23 mouse cellular contexts compared by ENCODE assay signal in the genomic region with DNA sequence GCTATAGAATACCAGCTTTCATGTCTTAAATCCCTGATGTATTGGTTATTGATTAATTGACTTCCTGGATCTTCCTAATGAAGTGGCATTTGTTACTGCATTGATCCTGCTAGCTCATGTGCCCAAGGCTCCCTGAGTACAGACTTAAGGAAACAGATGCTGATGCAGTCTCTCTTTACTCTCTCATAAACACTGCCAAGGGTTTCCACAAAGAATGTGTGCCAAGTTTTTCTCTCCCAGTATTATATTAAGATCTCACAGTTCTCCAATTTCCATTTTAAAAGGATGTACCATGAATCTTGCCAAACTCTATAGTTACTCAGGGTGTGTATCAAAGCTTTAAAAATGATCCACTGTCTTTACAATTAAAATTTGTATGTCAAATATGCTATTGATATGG. TPM values are rescaled to one million over a fixed set of nuclear protein-coding genes. Genes with fewer than 3 reads are reported as not detected.
A peak's percentile ranks its signal among the peaks of the same experiment; 100 is the strongest.
DNase-seq lines count a peak whose midpoint lies in the region; ATAC-seq lines count a peak whose summit lies in the region.
"Had no signal": no experiment of that assay in that cellular context is flagged by ENCODE, and none has a peak within 500 bp of the region (broad histone marks: within the 10 kb centered on the region; RNA-seq: fewer than 3 reads in every experiment).

No protein-coding gene starts in this region.

- H3K27me3 ChIP-seq in forebrain, embryonic 14.5 days (replicated peaks; ENCODE audit: control insufficient read depth, insufficient read depth, low read length): no peaks in the 10 kb centered on the region
- H3K27me3 ChIP-seq in forebrain, embryonic 11.5 days (ENCODE audit: control insufficient read depth, insufficient read depth, low read length): peaks cover 4% of the 10 kb centered on the region; the same call in 1 of the 2 replicates
- H3K27me3 ChIP-seq in midbrain, embryonic 11.5 days (ENCODE audit: control insufficient read depth, insufficient read depth, low read length): no peaks in the 10 kb centered on the region
- H3K27me3 ChIP-seq: CH12.LX; embryonic facial prominence, embryonic 12.5 days; forebrain, embryonic 15.5 days had no signal

- DNase-seq in forebrain, embryonic 14.5 days (ENCODE audit: low spot score): peak; percentile 31
- no peak for DNase-seq in forebrain, embryonic 11.5 days (ENCODE audit: low spot score)
- DNase-seq in frontal cortex, postnatal 36 days (ENCODE audit: low spot score in 2 of 2): no peak
- DNase-seq in midbrain, embryonic 11.5 days (ENCODE audit: low spot score, missing footprints): no peak
- DNase-seq: adrenal gland, adult 8-10 months; adrenal gland, postnatal 14 days; adrenal gland, postnatal 36 days; B cell, adult 2 months; cerebellum, adult 11-12 months; cerebellum, adult 2 months; cerebellum, adult 9-10 months; cerebellum, postnatal 10 days; cerebellum, postnatal 25 days had no signal

- H3K9ac ChIP-seq in forebrain, embryonic 14.5 days (ENCODE audit: low read length): no peak overlapping the region
- no peak overlapping the region for H3K9ac ChIP-seq in forebrain, embryonic 11.5 days (ENCODE audit: low read length)
- H3K9ac ChIP-seq in midbrain, embryonic 11.5 days (ENCODE audit: low read length): no peak overlapping the region
- H3K9ac ChIP-seq: embryonic facial prominence, embryonic 12.5 days; forebrain, embryonic 12.5 days; forebrain, embryonic 15.5 days had no signal

- H3K36me3 ChIP-seq in forebrain, embryonic 14.5 days (ENCODE audit: control insufficient read depth, insufficient read depth, low read length): no peaks in the 10 kb centered on the region
- no peaks in the 10 kb centered on the region for H3K36me3 ChIP-seq in forebrain, embryonic 11.5 days (ENCODE audit: control insufficient read depth, insufficient read depth, low read length)
- no peaks in the 10 kb centered on the region for H3K36me3 ChIP-seq in midbrain, embryonic 11.5 days (ENCODE audit: control insufficient read depth, insufficient read depth, low read length)
- H3K36me3 ChIP-seq: embryonic facial prominence, embryonic 10.5 days; embryonic facial prominence, embryonic 12.5 days; forebrain, embryonic 12.5 days; forebrain, embryonic 15.5 days; G1E had no signal

- no peak for ATAC-seq in forebrain, embryonic 14.5 days
- no peak for ATAC-seq in forebrain, embryonic 11.5 days (replicated peaks; ENCODE audit: low FRiP score)
- peak; percentile 73 for ATAC-seq in frontal cortex, adult (ENCODE audit: low TSS enrichment)
- ATAC-seq in midbrain, embryonic 11.5 days (ENCODE audit: low FRiP score): no peak
- ATAC-seq: activated CD4-positive, CD25-positive, alpha-beta regulatory T cell, adult 4 months; CD4-positive, CD25-positive, alpha-beta regulatory T cell, adult 4 months; forebrain, embryonic 15.5 days; Patski had no signal

- H3K9me3 ChIP-seq in forebrain, embryonic 14.5 days (replicated peaks; ENCODE audit: control insufficient read depth, low read length): no peaks in the 10 kb centered on the region
- H3K9me3 ChIP-seq in forebrain, embryonic 11.5 days (ENCODE audit: control insufficient read depth, low read length): no peaks in the 10 kb centered on the region
- no peaks in the 10 kb centered on the region for H3K9me3 ChIP-seq in midbrain, embryonic 11.5 days (ENCODE audit: control insufficient read depth, low read length)
- H3K9me3 ChIP-seq: embryonic facial prominence, embryonic 10.5 days; embryonic facial prominence, embryonic 12.5 days; forebrain, embryonic 12.5 days; forebrain, embryonic 15.5 days; G1E had no signal

- no peak overlapping the region for H3K27ac ChIP-seq in forebrain, embryonic 14.5 days (ENCODE audit: low read depth, low read length)
- H3K27ac ChIP-seq in forebrain, embryonic 11.5 days (ENCODE audit: low read depth, low read length): no peak overlapping the region
- no peak overlapping the region for H3K27ac ChIP-seq in midbrain, embryonic 11.5 days (ENCODE audit: low read depth, low read length)
- H3K27ac ChIP-seq: embryonic facial prominence, embryonic 10.5 days; embryonic facial prominence, embryonic 12.5 days; forebrain, embryonic 12.5 days; forebrain, embryonic 15.5 days had no signal

- H3K4me1 ChIP-seq in forebrain, embryonic 14.5 days (ENCODE audit: control insufficient read depth, insufficient read depth, low read length): no peaks in the 10 kb centered on the region
- H3K4me1 ChIP-seq in forebrain, embryonic 11.5 days (replicated peaks; ENCODE audit: control insufficient read depth, insufficient read depth, low read length): no peaks in the 10 kb centered on the region; the same call in 1 of the 2 replicates
- no peaks in the 10 kb centered on the region; the same call in 1 of the 2 replicates for H3K4me1 ChIP-seq in midbrain, embryonic 11.5 days (ENCODE audit: control insufficient read depth, insufficient read depth, low read length)
- H3K4me1 ChIP-seq: embryonic facial prominence, embryonic 12.5 days; forebrain, embryonic 12.5 days had no signal

- no peak overlapping the region for H3K4me2 ChIP-seq in forebrain, embryonic 14.5 days (ENCODE audit: low read length)
- H3K4me2 ChIP-seq in forebrain, embryonic 11.5 days (ENCODE audit: low read depth, low read length, severe bottlenecking): no peak overlapping the region
- no peak overlapping the region for H3K4me2 ChIP-seq in midbrain, embryonic 11.5 days
- H3K4me2 ChIP-seq: embryonic facial prominence, embryonic 12.5 days; forebrain, embryonic 12.5 days; forebrain, embryonic 15.5 days had no signal

- H3K4me3 ChIP-seq in forebrain, embryonic 14.5 days (ENCODE audit: low read depth, low read length): no peak overlapping the region
- H3K4me3 ChIP-seq in forebrain, embryonic 11.5 days (ENCODE audit: low read depth, low read length): no peak overlapping the region
- no peak overlapping the region for H3K4me3 ChIP-seq in midbrain, embryonic 11.5 days (ENCODE audit: low read depth, low read length)
- H3K4me3 ChIP-seq: embryonic facial prominence, embryonic 10.5 days; embryonic facial prominence, embryonic 12.5 days; forebrain, embryonic 12.5 days; forebrain, embryonic 15.5 days had no signal

RNA-seq across cellular contexts. Expression of a gene that starts 8.3 kb away (rescaled TPM):
- 693 and 746 TPM in 2 replicates for polyA plus RNA-seq in forebrain, embryonic 14.5 days (2014; fragmentation: Nextera tagmentation; extraction: Ambion mirVana)
- polyA plus RNA-seq in forebrain, embryonic 11.5 days (2014; fragmentation: Nextera tagmentation; extraction: Ambion mirVana): 662 and 667 TPM in 2 replicates
- 666 and 674 TPM in 2 replicates for polyA plus RNA-seq in midbrain, embryonic 11.5 days (2014; fragmentation: Nextera tagmentation; extraction: Ambion mirVana)

RNA-seq across cellular contexts. Expression of a gene that starts 33.5 kb away (rescaled TPM):
- polyA plus RNA-seq in forebrain, embryonic 14.5 days (2014; fragmentation: Nextera tagmentation; extraction: Ambion mirVana): 368 and 379 TPM in 2 replicates
- 376 and 408 TPM in 2 replicates for polyA plus RNA-seq in forebrain, embryonic 11.5 days (2014; fragmentation: Nextera tagmentation; extraction: Ambion mirVana)
- 418 and 447 TPM in 2 replicates for polyA plus RNA-seq in midbrain, embryonic 11.5 days (2014; fragmentation: Nextera tagmentation; extraction: Ambion mirVana)
